Mouse (Mus musculus) urinary bladder, postnatal 14 days (tissue): ENCODE measurements around the gene Rnf43.

Source experiments
- DNase-seq: peaks from one replicate; pipeline ENCODE4 v3.0.0; 2021; ENCODE audit warnings: low spot score

The Rnf43 gene

GRCm38 (mm10) chr11:87759609-87760005 lies 97.1 kb downstream of the Rnf43 start:
- no peak for DNase-seq

- no peak for DNase-seq
Observed at GRCm38 (mm10) chr11:87760301-87761081, 98.0 kb downstream of the Rnf43 start, which contains the start of gene Tspoap1. Tspoap1 (plus strand) TSS chr11:87760541.

- no peak for DNase-seq
Observed at GRCm38 (mm10) chr11:87761181-87761721, 98.7 kb downstream of the Rnf43 start.

- no peak for DNase-seq
Observed at GRCm38 (mm10) chr11:87761806-87762701, 99.5 kb downstream of the Rnf43 start.

GRCm38 (mm10) chr11:87762702-87763385 lies 100.3 kb downstream of the Rnf43 start:
- no peak for DNase-seq

GRCm38 (mm10) chr11:87763511-87763987 lies 101.0 kb downstream of the Rnf43 start:
- DNase-seq = peak; percentile 23

GRCm38 (mm10) chr11:87763988-87764876 lies 101.7 kb downstream of the Rnf43 start:
- peak; percentile 28 for DNase-seq

- DNase-seq = no peak
Observed at GRCm38 (mm10) chr11:87768745-87769144, 106.2 kb downstream of the Rnf43 start.

GRCm38 (mm10) chr11:87770989-87771388 lies 108.5 kb downstream of the Rnf43 start:
- peak; percentile 82 for DNase-seq

GRCm38 (mm10) chr11:87772354-87772753 lies 109.8 kb downstream of the Rnf43 start:
- no peak for DNase-seq

GRCm38 (mm10) chr11:87778100-87778765 lies 115.7 kb downstream of the Rnf43 start:
- peak; percentile 77 for DNase-seq

- no peak for DNase-seq
Observed at GRCm38 (mm10) chr11:87778915-87779314, 116.4 kb downstream of the Rnf43 start.

GRCm38 (mm10) chr11:87779392-87779791 lies 116.9 kb downstream of the Rnf43 start:
- no peak for DNase-seq

- no peak for DNase-seq
Observed at GRCm38 (mm10) chr11:87780130-87780529, 117.6 kb downstream of the Rnf43 start.
